Mouse (Mus musculus): Measurements from ENCODE around the gene Gm11273.
"Not testable (repeated sequence)": the region's sequence is repeated elsewhere in the genome, so short reads cannot be mapped to it uniquely, and the experiment has no call there.

The Gm11273 gene

DNA sequence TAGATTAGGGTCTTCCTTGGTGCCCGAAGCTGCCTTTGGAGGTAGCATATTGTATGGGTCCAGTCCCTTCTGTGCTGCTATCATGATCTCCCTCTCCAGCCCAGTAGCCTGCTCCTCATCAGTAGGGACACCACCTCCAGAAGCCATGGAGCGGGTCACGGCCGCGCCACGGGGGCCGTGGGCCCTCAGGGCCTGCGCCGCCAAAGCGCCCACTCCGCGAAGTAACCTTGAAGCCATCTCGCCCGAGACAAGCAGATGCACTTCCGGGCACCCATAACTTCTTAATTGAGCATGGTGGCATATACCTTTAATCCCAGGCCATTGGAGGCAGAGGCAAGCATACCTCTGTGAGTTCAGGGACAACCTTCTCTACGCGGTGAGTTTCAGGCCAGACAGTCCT is at the start of gene Gm11273:
TSS of gene Gm11273 (minus strand) at position 237 of the 400 bp plus-strand sequence.
- not testable (repeated sequence) for DNase-seq (ENCODE audit: low spot score)

DNA sequence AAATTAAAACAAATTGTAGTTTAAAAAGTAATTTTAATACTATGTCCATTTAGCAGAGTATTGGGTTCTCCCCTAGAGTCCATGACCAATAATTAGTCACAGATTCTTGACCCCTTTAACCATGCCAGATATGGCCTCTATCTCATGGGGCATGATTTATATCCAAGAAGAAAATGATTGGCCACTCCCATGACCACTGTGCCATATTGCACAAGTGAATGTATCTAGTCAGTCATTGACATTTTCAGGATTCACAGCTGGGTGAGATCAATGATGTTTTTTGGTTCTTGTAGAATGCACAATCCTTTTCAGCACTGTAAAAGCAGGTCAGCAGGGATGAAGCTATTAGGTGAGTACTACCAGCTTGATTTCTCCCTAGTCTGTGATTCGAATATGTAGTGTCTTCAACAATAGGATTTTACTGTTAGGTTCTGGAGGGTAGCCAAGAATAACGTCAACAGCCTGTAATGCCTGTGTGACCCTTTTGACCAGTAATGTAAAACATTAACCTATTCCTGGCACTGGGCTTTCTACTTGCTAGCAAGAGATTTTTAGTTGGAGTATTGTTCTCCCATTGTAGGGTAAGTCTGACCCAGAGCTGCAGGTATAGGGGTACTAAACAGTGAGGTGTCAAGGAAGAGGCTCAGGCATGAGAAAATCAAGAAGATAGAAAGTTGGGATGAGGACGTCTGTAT is 49.3 kb upstream of the Gm11273 start:
- DNase-seq (ENCODE audit: low spot score), result no peak

DNA sequence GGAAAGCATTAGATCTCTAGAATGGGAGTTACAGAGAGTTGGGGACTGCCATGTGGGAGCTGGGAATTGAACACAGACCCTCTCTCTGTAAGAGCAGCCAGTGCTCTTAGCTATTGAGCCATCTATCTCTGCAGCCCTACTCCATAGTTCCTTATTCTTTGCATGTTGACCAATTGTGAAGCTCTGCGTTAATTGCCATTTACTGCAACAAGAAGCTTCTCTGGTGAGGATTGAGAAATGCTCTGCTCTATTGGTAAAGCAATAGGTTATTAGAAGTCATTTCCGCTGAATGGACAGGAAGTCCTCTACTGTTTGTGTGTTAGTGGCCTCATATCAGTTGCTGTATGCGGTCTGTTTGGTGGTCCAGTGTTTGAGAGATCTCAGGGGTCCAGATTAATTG is 48.3 kb upstream of the Gm11273 start:
- no peak for DNase-seq (ENCODE audit: low spot score)

DNA sequence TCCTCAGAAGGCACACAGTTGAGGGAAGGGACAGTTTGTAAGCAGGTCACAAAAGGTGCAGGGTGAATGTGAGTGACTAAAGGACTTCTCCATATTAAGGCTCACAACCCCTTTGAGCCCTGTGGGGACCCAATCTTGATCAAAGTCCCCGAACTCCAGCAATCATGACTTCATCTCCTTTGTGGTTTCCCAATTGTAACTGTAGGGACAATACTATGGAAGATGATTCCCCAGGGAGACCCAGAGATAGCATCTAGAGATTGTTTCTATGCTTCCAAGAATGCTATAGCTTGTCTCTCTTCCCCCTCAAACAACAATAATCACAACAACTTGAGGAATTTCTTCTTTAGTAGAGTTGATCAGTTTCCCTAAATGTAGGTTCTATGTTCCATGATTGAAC is 41.5 kb upstream of the Gm11273 start, which contains the start of gene Olfr1366:
TSS of gene Olfr1366 (minus strand) at position 101 of the 400 bp plus-strand sequence.
- DNase-seq (ENCODE audit: low spot score), result no peak

DNA sequence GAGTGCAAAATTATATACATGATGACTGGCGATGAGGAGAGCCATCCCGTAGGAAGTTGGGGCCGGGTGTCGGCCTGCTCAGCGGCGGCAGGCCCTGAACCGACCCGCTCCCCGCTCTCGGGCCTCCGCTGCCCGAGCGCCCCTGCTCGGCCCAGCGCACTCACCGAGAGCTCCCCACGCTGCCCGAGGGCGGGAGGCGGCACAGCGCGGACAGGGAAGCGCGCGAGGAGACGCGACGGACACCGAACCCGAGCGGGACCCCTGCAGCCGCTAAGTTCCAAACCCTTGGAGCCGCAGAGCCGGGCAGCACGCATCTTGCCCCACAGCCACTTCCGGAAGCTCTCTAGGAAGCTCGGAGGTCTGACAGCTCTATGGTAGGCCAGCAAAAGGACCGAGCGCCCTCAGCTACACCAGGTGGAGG is 29.6 kb upstream of the Gm11273 start, which contains the start of gene Zkscan8:
TSS of gene Zkscan8 (minus strand) at position 340 of the 421 bp plus-strand sequence.
- peak; percentile 82 for DNase-seq (ENCODE audit: low spot score)

DNA sequence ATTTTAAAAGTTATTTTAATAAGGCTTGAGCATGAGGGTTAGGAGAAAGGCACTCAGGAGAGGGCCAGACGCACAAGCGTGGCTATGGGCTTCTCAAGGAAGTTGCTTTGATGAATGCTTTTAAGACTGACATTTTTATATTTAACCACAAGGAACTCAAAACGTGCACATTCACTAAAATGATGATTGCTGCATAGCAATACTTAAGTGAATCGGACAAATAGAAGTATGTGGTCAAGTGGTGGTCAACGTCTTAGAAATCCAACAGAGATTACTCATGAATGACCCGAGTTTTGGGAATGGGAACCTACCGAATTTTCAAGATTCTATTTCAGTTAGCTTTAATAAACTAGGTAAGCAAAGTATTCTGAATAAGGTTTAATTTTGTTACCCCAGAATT is 28.9 kb upstream of the Gm11273 start:
- DNase-seq (ENCODE audit: low spot score), result no peak

DNA sequence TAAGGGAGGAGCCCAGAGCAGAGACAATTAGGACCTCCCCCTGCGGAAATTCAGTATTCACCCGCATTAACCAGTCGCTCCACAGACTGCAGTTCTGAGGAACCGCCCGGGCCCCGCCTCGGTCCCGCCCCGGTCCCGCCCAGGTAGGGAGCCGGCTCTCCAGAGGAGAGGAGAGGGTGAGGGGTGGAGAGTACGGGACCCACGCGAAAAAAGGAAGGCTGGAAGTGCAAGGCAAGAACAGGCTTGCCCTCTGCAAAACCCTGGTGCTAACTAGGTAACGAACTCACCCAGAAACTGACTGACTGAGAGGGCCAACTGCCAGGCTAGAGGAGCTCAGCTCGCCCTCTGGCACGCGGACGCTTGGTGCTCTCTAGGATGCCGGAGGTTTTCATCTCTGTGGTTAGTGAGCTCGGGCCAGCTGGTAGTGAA is 5.0 kb upstream of the Gm11273 start:
- DNase-seq (ENCODE audit: low spot score), result peak; percentile 85

DNA sequence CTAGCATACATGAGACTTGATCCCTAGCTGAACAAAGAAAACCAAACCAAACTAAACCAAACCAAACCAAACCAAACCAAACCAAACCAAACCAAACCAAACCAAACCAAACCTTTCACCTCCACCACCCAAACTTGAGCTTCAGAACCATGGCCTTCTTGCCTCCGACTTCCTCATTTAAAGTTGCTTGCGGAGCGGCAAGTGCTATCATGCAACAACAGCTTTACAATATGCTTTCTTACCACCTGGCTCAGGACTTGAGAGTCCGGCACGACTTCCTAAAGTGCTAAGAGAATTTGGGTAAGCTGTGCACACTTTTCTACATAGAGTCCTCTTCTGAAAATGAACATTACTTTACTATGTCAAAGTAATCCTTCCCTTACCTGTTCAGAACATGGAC is 1.1 kb upstream of the Gm11273 start:
- no peak for DNase-seq (ENCODE audit: low spot score)

DNA sequence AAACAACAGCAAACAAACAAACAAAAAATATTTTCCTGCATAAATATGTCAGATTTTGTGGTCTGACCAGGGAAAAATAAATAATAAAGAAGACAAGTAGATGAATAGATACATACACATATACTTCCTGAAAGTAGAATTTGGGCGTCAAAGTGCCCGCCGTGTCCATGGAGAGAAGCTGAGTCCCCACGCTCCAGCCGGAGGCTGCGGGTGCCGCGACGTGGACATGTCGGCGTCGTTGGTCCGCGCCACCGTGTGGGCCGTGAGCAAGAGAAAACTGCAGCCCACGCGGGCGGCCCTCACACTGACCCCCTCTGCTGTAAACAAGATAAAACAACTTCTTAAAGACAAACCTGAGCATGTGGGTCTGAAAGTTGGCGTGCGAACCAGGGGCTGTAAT is 6.1 kb downstream of the Gm11273 start, which contains the start of gene AK157302:
TSS of gene AK157302 (plus strand) at position 144 of the 400 bp plus-strand sequence.
- DNase-seq (ENCODE audit: low spot score), result no peak

DNA sequence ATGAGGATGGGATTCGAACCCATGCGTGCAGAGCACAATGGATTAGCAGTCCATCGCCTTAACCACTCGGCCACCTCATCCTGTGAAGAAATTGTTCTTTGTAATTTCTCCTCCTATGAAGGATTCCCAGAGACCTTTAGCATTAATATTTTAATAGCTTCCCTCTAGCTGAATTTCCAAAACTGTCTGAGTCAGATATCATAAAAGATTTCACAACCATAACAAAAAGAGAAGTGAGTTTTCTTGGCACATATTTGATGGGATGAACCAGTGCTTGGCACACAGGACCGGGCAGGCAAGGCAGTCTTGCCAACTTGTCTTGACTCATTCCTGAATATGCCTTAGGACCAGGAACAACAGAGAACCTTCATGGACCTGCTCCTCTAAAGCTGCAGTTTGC is 8.4 kb downstream of the Gm11273 start:
- DNase-seq (ENCODE audit: low spot score), result no peak

DNA sequence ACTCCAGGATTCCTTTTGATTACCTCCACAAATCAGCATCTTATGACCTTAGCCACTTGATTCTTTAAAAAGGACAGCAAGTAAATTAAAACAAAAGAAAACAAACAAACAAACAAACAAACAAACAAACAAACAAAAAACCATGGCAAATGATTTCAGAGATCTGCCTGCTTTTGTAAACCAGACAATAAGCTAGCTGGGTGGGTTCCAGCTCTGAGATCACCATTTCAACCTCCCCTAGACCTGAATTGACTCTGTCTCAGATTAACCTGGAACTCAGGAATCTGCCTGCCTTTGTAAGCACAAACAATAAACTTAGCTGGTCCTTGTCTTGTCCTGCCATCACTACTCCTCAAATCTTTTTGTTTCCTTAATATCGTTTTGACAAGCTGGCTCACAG is 14.3 kb downstream of the Gm11273 start:
- no peak for DNase-seq (ENCODE audit: low spot score)

DNA sequence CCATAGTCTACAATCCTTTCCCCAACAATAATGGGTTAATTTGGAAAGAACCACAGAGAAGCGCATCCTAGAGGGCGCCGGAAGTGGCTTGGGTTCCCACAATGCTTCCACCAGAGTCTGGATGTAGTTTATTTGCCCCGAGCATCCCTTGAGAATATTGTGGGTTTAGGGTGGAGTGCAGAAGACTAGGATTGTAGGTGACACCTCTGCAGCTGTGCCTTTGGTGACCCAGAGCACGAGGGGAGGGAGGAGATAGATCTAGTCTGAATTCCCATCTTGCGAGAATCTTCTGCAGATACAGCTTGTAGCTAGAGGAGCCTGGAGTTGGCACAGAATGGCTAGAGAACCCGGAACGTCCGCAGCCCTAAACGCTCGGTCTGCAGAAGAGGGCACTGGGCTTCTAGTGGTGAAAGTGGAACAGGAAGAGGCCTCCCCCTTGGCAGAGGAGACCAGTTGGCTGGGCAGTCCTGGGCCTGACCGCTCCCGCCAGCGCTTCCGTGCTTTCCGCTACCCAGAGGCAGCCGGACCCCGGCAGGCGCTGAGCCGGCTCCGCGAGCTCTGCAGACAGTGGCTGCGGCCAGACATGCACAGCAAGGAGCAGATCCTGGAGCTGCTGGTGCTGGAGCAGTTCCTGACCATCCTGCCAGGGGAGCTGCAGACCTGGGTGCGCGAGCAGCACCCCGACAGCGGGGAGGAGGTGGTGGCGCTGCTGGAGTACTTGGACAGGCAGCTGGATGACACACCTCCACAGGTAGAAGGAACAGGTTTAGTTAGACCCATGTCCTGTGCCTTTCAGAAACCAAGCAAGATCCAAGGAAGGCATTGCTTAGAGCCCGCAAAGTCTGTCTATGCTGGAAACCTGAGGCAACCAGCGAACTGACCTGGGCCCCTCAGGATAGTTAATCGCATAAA is 22.2 kb downstream of the Gm11273 start, which contains the start of the genes Zkscan4 and Gm10065:
TSS of gene Zkscan4 (plus strand) at position 149 of the 912 bp plus-strand sequence.
TSS of gene Gm10065 (minus strand) at position 683 of the 912 bp plus-strand sequence.
- DNase-seq (ENCODE audit: low spot score), result peak; percentile 71

DNA sequence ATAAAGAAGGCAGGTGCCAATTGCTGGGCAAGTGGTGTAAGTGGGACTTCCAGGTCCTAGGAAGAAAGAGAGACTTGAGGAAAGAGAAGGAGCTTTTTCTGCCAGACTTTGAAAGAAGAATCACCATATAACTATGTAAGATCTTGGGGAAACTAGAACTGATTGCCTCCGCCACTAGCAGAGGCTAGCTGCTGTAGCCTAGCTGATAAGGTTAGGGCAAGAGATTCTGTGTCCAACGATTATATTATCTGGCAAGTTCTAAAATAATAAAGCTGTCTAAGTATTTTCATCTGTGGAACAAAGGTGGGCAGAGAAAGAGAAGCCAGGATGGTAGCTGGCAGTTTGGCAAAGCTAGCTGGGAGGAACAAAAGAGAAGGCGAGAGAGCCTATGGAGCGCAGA is 28.8 kb downstream of the Gm11273 start:
- DNase-seq (ENCODE audit: low spot score), result no peak

DNA sequence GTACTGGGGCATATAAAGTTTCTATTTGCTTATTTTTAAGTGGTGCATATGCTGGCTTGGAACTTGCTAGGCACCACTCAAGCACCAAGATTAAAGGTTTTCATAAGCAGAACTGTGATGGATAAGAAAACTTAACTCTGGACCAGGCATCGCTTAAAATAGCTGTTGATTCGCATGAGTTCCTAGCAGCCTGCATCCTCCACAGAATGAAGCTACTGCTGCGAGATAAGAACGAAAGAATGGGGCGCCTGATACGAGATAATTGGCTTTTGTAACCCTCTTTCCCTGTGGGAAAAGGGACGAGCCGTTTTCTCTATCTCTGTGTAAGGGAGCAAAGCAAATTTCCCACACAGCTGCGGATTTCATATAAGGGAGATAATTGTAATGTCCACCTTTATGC is 32.1 kb downstream of the Gm11273 start:
- no peak for DNase-seq (ENCODE audit: low spot score)

DNA sequence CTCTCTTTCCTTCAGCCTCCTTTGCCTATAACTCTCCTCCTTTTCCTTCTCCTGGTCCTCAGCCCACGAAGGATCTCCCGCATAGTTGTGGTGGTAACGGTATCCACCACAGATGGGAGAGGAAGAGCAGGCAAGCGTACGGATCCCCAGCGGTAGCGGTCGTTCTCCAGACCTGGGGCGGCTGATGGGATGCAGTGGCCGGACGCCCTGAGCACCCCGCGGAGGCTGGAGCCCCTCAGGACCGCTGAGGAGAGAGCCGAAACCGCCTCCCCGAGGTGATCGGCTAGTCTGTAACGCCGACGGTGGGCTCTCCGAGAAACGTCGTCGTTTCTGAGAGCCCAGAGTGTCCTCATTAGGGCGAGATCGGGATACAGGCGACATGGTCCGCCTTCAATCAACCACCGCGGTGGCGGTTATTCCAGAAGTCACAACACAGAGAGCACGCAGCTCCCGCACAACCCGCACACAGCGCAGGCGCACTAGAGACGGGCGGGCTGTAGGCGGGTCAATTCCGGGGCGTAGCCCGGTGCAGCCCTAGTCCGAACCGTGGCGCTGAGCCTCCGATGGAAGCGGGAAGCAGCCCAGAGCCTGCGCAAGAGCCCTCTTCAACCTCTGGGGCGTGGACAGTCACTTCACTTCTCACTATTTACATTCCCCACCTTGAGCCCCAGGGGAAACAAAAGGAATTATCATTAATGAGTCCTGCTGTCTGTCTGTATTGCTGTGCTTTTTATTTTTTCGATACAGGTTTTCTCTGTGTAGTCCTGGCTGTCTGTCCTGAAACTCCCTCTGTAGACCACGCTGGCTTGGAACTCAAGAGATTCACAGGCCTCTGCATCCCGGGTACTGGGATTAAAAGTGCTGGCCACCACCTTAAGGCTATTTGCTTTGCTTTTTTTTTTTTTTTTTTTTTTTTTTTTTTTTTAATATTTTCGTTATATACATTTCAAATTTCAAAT is 32.9 kb downstream of the Gm11273 start, which contains the start of gene Nkapl:
TSS of gene Nkapl (minus strand) at position 449 of the 959 bp plus-strand sequence.
- DNase-seq (ENCODE audit: low spot score), result peak; percentile 83

DNA sequence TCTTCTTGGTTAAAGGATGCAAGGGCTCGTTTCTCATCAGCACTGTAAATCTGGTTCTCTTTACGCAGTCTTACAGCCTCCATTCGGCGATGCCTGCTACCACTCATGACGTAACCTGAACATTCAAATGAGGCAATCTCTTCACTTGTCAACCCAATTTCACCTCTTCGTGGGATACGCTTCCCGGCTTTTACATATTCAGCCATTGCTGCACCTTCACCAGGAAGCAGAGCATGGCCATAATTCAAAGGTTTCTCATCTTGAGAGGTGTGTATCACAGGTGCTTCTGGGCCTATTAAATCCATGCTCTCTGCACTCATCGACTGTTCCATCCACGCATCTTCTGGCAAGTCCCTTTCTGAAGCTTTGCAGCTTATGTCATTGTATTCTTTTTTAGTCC is 33.9 kb downstream of the Gm11273 start:
- no peak for DNase-seq (ENCODE audit: low spot score)

DNA sequence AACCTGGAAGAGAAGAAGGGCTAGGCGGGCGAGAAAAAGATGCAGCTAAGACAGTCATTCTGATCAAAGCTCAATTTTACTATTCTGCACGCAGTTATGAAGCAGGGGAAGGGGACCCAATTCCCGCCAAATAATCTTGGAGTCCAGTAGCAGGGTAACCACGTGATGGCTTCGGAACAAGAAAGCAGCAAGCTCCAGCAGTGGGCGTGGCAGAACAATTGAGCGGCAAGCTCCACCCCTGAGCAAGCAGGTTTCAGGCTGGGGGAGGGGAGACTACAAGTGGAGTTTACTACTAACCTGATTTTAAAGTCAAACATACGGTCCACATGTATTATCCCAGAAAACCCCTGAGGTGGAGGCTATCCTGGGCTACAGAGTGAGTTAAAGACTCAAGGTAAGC is 38.7 kb downstream of the Gm11273 start:
- DNase-seq (ENCODE audit: low spot score), result not testable (repeated sequence)

DNA sequence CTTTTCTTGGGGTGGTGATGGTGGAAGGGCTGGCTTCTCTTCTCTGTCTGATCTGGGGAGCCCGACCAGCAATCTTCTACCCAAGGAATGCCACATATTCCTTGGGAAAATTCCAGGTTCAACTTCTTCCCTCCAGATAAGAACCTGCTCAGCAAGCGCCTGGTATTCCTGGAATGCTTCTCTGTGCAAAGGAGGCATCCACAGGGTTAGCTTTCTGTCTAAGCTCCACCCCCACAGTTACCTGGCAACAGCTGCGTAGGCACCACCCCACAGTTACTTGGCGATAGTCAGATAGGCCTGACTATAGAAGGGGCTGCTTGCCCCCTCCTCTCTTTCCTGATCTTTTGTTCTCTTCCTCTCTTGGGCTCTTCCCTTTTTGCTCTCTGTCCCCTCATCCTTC is 44.9 kb downstream of the Gm11273 start:
- DNase-seq (ENCODE audit: low spot score), result no peak

DNA sequence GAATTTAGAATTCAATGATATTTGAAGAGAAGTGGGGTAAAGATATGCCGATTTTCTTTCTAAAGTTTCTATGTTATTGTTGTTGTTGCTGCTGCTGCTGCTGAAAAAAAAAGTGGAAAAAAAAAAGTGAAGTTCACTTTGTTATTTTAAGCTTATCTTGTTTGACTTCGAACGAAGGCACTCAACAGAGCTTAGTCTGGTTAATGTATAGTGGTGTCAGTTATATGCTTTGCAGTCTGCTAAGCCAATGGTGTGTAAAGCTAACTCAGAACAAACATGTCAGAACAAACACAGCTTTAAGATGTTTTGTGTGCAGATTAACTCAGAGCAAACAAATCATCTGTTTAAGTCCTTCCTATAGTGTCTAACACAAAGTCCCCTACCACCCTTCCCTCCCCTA is 47.1 kb downstream of the Gm11273 start:
- no peak for DNase-seq (ENCODE audit: low spot score)

DNA sequence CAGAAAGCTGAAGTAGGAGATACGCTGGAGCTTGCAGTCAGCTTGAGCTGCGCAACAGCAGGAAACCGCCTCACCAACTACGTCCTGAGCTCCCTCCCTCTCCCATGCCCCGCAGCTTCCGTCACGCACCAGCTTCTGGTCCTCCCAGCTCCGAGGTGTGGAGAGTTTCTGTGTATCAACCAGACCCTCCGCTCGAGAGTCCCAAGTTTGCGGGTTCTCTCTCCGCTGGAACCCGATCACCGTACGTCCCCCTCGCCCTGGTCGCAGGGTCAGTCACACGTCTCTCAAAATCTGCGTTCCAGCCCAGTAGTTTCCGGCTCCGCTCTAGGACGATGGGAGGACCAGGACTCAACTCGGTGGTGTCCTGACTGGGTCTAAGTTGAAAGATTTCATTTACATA is 47.8 kb downstream of the Gm11273 start, which contains the start of gene Zscan26:
TSS of gene Zscan26 (minus strand) at position 282 of the 400 bp plus-strand sequence.
- DNase-seq (ENCODE audit: low spot score), result peak; percentile 77

DNA sequence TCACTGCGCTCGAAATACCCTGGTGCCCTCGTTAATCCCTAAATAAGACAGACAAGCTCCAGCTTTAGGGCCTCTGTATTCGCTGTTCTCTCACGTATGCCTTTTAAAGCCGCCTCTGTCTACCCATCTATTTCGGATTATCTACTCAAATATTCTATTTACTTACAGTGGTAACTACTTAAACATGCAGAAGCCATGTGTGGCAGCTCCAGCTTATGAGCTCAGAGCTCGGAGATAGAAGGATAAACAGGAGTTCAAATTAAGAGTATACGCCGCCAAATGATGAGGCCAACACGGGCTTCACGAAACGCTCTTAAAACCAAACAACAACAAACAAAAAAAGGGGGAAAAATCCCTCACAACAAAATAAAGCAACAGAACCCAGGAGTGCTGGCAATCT is 48.2 kb downstream of the Gm11273 start:
- no peak for DNase-seq (ENCODE audit: low spot score)

All from testis, postnatal 10 days (tissue).